Comparison of ENCODE assay signal across 8 mouse cellular contexts in the genomic region with DNA sequence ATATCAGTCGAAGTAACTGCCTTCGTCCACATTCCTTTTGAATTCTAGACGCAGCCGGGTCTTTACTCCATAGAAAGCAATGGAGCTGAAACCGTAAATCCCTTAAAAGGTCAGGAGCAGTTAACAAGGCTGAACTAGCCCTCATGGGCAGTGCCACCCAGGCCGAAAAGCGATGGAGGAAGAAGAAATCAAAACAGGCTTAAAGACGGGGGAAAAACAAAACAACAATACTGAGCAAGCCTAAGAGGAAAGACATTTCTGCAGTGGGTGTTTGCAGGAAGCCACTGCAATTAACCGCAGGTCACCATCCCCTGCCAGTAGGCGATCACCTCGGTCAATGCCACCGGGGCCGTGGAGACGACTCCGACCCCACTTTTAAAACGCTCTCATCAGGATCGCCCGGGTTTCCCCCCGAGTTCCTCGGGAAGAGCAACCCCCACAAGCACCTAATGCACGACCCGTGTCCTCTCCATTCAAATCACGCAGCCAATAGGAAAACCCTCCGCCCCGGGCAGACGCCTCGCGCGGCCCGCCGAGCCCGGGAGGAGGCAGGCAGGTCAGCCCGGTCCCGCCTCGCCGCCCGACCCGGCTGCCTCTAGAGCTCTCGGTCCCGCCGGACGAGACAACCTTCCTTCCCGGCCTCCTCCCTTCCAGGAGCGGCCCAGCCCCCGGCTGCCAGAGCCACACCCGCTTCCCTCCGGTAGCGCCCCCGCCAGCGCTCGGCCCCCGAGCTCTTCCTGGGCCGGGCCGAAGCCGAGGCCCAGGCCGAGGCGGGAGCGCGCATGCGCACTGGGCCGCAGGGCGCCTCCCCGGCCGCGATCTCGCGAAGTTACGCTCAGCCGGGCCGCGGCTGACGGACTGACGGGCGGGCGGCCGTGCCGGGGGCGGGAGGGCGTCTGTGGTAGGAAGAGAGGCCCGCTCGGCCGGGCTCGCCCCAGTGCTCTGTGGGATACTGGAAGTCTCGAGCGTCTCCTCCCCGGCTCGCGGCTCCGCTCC. TPM values are rescaled to one million over a fixed set of nuclear protein-coding genes. Genes with fewer than 3 reads are reported as not detected.
DNase-seq lines count a peak whose midpoint lies in the region; ATAC-seq and TF ChIP-seq lines count a peak whose summit lies in the region.

A gene (plus strand): TSS at position 933 of the 996 bp plus-strand sequence.

- no peak for TF ChIP-seq EP300 in MEL (IDR thresholded peaks at IDR 0.05; ENCODE audit: low read depth in 1 of 2, low read length in 2 of 2)
- no peak for TF ChIP-seq EP300 in lung, postnatal 0 days (IDR thresholded peaks at IDR 0.05)

- H3K27ac ChIP-seq in MEL (ENCODE audit: control insufficient read depth, low read depth, low read length), result peak within 1 kb of the TSS; percentile 91
- H3K27ac ChIP-seq in cerebellum, adult 2 months (ENCODE audit: insufficient read depth, low read length), result peak within 1 kb of the TSS; percentile 92
- H3K27ac ChIP-seq in lung, postnatal 0 days (ENCODE audit: low read length), result peak within 1 kb of the TSS; percentile 95

- DNase-seq in MEL (ENCODE audit: low read depth, low spot score), result peak; percentile 94
- DNase-seq in cerebellum, adult 2 months, result peak; percentile 95 to 96
- DNase-seq in forelimb bud, embryonic 11.5 days (ENCODE audit: low read depth, low spot score), result peak; percentile 94
- peak; percentile 95 for DNase-seq in layer of hippocampus, adult 9-11 months
- peak; percentile 98 for DNase-seq in lung, postnatal 0 days (ENCODE audit: low spot score)
- peak; percentile 94 for DNase-seq in ovary, postnatal 14 days (ENCODE audit: low spot score)
- DNase-seq in thymus, postnatal 14 days, result peak; percentile 94

- under 1% methylated on average over 86 of the region's 89 CpGs for WGBS in cerebellum, adult 2 months
- under 1% methylated on average over 77 of the region's 89 CpGs for WGBS in lung, postnatal 0 days

- peak within 1 kb of the TSS; percentile 100 for H3K9ac ChIP-seq in MEL (ENCODE audit: control insufficient read depth, low read depth, low read length, poor library complexity, severe bottlenecking)
- H3K9ac ChIP-seq in lung, postnatal 0 days (replicated peaks; ENCODE audit: low read depth), result peak within 1 kb of the TSS; percentile 99

- peaks cover 37% of the 10 kb centered on the region for H3K79me2 ChIP-seq in MEL (ENCODE audit: control insufficient read depth, insufficient read depth, low read length, poor library complexity)

- peak within 1 kb of the TSS; percentile 91 to 100 for H3K4me3 ChIP-seq in MEL (ENCODE audit: control insufficient read depth in 1 of 2, insufficient read depth in 1 of 2, low read depth in 2 of 2, low read length in 2 of 2)
- H3K4me3 ChIP-seq in cerebellum, adult 2 months (replicated peaks; ENCODE audit: insufficient read depth, low read depth, low read length), result peak within 1 kb of the TSS; percentile 97
- peak within 1 kb of the TSS; percentile 97 for H3K4me3 ChIP-seq in lung, postnatal 0 days (ENCODE audit: low read depth, low read length)

- H3K27me3 ChIP-seq in MEL (ENCODE audit: control insufficient read depth in 1 of 2, insufficient read depth in 2 of 2, low read length in 2 of 2), result no peaks in the 10 kb centered on the region; a peak in 1 of 4 replicates
- no peaks in the 10 kb centered on the region for H3K27me3 ChIP-seq in cerebellum, adult 2 months (ENCODE audit: control insufficient read depth, insufficient read depth, low read length)
- no peaks in the 10 kb centered on the region for H3K27me3 ChIP-seq in lung, postnatal 0 days (replicated peaks; ENCODE audit: insufficient read depth, low read length)

- no peak for TF ChIP-seq RAD21 in MEL (IDR thresholded peaks at IDR 0.05; ENCODE audit: low read depth, low read length)

- ATAC-seq in hematopoietic stem cell, adult 5-6 weeks (replicated peaks in 1 of 2; ENCODE audit: insufficient read depth in 1 of 2, low FRiP score in 2 of 2, low TSS enrichment in 1 of 2, low read depth in 1 of 2, poor library complexity in 2 of 2, severe bottlenecking in 2 of 2), result peak; percentile 61 to 78
- ATAC-seq in lung, postnatal 0 days, result peak; percentile 94

- H3K4me1 ChIP-seq in MEL (ENCODE audit: control insufficient read depth in 1 of 2, insufficient read depth in 2 of 2, low read length in 2 of 2), result peaks cover 8 to 11% of the 10 kb centered on the region in 2 experiments; a peak in 3 of 4 replicates
- peaks cover 4% of the 10 kb centered on the region; the same call in 1 of the 2 replicates for H3K4me1 ChIP-seq in cerebellum, adult 2 months (ENCODE audit: control insufficient read depth, insufficient read depth, low read length)
- peaks cover 15% of the 10 kb centered on the region for H3K4me1 ChIP-seq in lung, postnatal 0 days (ENCODE audit: insufficient read depth, low read depth, low read length)

- peak; percentile 92 to 98 for TF ChIP-seq POLR2A in MEL (IDR thresholded peaks at IDR 0.05; ENCODE audit: control insufficient read depth in 1 of 2, insufficient read depth in 1 of 2, low read depth in 1 of 2, low read length in 2 of 2, poor library complexity in 1 of 2)
- TF ChIP-seq POLR2A in cerebellum, adult 2 months (IDR thresholded peaks at IDR 0.05; ENCODE audit: borderline replicate concordance, insufficient read depth, low read length), result peak; percentile 83

- peaks cover 2 to 23% of the 10 kb centered on the region in 2 experiments; a peak in 3 of 4 replicates for H3K36me3 ChIP-seq in MEL (ENCODE audit: control insufficient read depth in 1 of 2, insufficient read depth in 2 of 2, low read length in 2 of 2)
- H3K36me3 ChIP-seq in lung, postnatal 0 days (ENCODE audit: insufficient read depth, low read length), result no peaks in the 10 kb centered on the region

- TF ChIP-seq CTCF in MEL (IDR thresholded peaks at IDR 0.05 in 2 of 3, conservative IDR thresholded peaks at IDR 0.05 in 1 of 3; ENCODE audit: control insufficient read depth in 1 of 3, insufficient read depth in 1 of 3, low read depth in 2 of 3, low read length in 3 of 3, poor library complexity in 1 of 3, severe bottlenecking in 1 of 3), result 0 out of 6 replicates have a peak, but pooled peaks of 1 of the 3 experiments have one; percentile 6
- no peak for TF ChIP-seq CTCF in cerebellum, adult 2 months (IDR thresholded peaks at IDR 0.05; ENCODE audit: borderline replicate concordance, insufficient read depth, low read depth, low read length)
- no peak for TF ChIP-seq CTCF in lung, postnatal 0 days (IDR thresholded peaks at IDR 0.05)

- peak within 1 kb of the TSS; percentile 63 for H3K4me2 ChIP-seq in lung, postnatal 0 days (replicated peaks; ENCODE audit: low read depth, low read length)

- no peaks in the 10 kb centered on the region for H3K9me3 ChIP-seq in MEL (replicated peaks; ENCODE audit: insufficient read depth, low read length)
- H3K9me3 ChIP-seq in lung, postnatal 0 days (ENCODE audit: low read length), result no peaks in the 10 kb centered on the region

TF ChIP-seq in MEL, 35 proteins besides CTCF, POLR2A, EP300 and RAD21:
- TF ChIP-seq CHD1 (IDR thresholded peaks at IDR 0.05; ENCODE audit: low read depth, low read length), result no peak
- no peak for TF ChIP-seq ZKSCAN1 (IDR thresholded peaks at IDR 0.05; ENCODE audit: low read depth, low read length)
- TF ChIP-seq ELF1 (IDR thresholded peaks at IDR 0.05; ENCODE audit: low read depth, low read length), result peak; percentile 59; the same call in 1 of the 2 replicates
- no peak for TF ChIP-seq USF1 (IDR thresholded peaks at IDR 0.05; ENCODE audit: low read depth, low read length)
- TF ChIP-seq MAZ (IDR thresholded peaks at IDR 0.05; ENCODE audit: low read depth, low read length), result peak; percentile 24; the same call in 1 of the 2 replicates
- TF ChIP-seq ZNF384 (IDR thresholded peaks at IDR 0.05; ENCODE audit: low read depth, low read length), result no peak
- TF ChIP-seq MYC (IDR thresholded peaks at IDR 0.05; ENCODE audit: low read depth, low read length), result 0 out of 2 replicates have a peak, but pooled peaks have one; percentile 9
- no peak for TF ChIP-seq E2F4 (IDR thresholded peaks at IDR 0.05; ENCODE audit: borderline replicate concordance, low read depth, low read length)
- peak; percentile 90 for TF ChIP-seq NRF1 (IDR thresholded peaks at IDR 0.05; ENCODE audit: insufficient read depth, low read depth, low read length, poor library complexity, severe bottlenecking)
- TF ChIP-seq TCF12 (IDR thresholded peaks at IDR 0.05; ENCODE audit: low read depth, low read length), result peak; percentile 68
- TF ChIP-seq CHD2 (IDR thresholded peaks at IDR 0.05; ENCODE audit: low read length), result peak; percentile 77
- TF ChIP-seq NELFE (IDR thresholded peaks at IDR 0.05; ENCODE audit: low read depth, low read length), result peak; percentile 78
- TF ChIP-seq TBP (IDR thresholded peaks at IDR 0.05; ENCODE audit: low read depth, low read length), result 0 out of 2 replicates have a peak, but pooled peaks have one; percentile 46
- TF ChIP-seq HCFC1 (IDR thresholded peaks at IDR 0.05; ENCODE audit: low read depth, low read length), result peak; percentile 77
- TF ChIP-seq MXI1 (IDR thresholded peaks at IDR 0.05; ENCODE audit: low read depth, low read length), result peak; percentile 40; the same call in 1 of the 2 replicates
- peak; percentile 57; the same call in 1 of the 2 replicates for TF ChIP-seq SIN3A (IDR thresholded peaks at IDR 0.05; ENCODE audit: low read length)
- TF ChIP-seq GABPA (IDR thresholded peaks at IDR 0.05; ENCODE audit: low read depth, low read length), result no peak
- TF ChIP-seq POLR2AphosphoS2 (IDR thresholded peaks at IDR 0.05; ENCODE audit: low read length), result peak; percentile 57; the same call in 1 of the 2 replicates
- TF ChIP-seq ZMIZ1 (IDR thresholded peaks at IDR 0.05; ENCODE audit: low read depth, low read length), result peak; percentile 84
- peak; percentile 84; the same call in 1 of the 2 replicates for TF ChIP-seq UBTF (IDR thresholded peaks at IDR 0.05; ENCODE audit: borderline replicate concordance, insufficient read depth, low read depth, low read length)
TF ChIP-seq in MEL: peak in this region for 14.

RNA-seq across cellular contexts. Expression of the gene that starts here (rescaled TPM):
- total RNA-seq in MEL (2012; rRNA removed), result 59.1 and 62.1 TPM in 2 replicates
- polyA plus RNA-seq in MEL (2012; ENCODE audit: insufficient read depth in 1 of 2, insufficient read length in 2 of 2, low read depth in 1 of 2, low replicate concordance in 2 of 2, missing spikeins in 1 of 2), result 10 to 100 TPM; 46.5 to 86.6 TPM
- 60.6 and 61.1 TPM in 2 replicates for polyA plus RNA-seq in cerebellum, adult 2 months (2012; rRNA removed)
- total RNA-seq in hematopoietic stem cell, adult 5-6 weeks (2017), result 188 and 201 TPM in 2 replicates
- polyA plus RNA-seq in lung, postnatal 0 days (2015; fragmentation: Nextera tagmentation; extraction: Ambion mirVana), result 82.9 and 90.4 TPM in 2 replicates

Comparison
In these comparisons a context has a peak if more than half of its experiments do, and no peak if none do; other contexts are left out.
1. Peak in every context shown above with its lines: DNase-seq, ATAC-seq, H3K4me3 ChIP-seq and H3K27ac ChIP-seq.